Mouse (Mus musculus) urinary bladder, adult 18-20 months (tissue): ENCODE measurements around the gene Gstm7.
"Not testable (repeated sequence)": the region's sequence is repeated elsewhere in the genome, so short reads cannot be mapped to it uniquely, and the experiment has no call there.

Source experiments
- DNase-seq, 2 experiments: peaks; one replicate each; pipeline ENCODE4 v3.0.0; 2022; ENCODE audit warnings: low spot score in 2 of 2, mixed read lengths in 2 of 2

Gene Gstm7

GRCm38 (mm10) chr3:107931670-107932069 lies at the start of gene Gstm7:
Gene Gstm7, minus strand, starts transcription at chr3:107931817.
- peak; percentile 77 to 88 for DNase-seq

GRCm38 (mm10) chr3:107981261-107981660 lies 49.6 kb upstream of the Gstm7 start:
- DNase-seq: no peak

GRCm38 (mm10) chr3:107977691-107978090 lies 46.1 kb upstream of the Gstm7 start:
- no peak for DNase-seq

GRCm38 (mm10) chr3:107974237-107974636 lies 42.6 kb upstream of the Gstm7 start:
- DNase-seq: no peak

GRCm38 (mm10) chr3:107972070-107972469 lies 40.5 kb upstream of the Gstm7 start:
- no peak for DNase-seq

- DNase-seq: not testable (repeated sequence)
These were observed 39.5 kb upstream of the Gstm7 start for GRCm38 (mm10) chr3:107971101-107971500.

GRCm38 (mm10) chr3:107968724-107969395 lies 37.2 kb upstream of the Gstm7 start, which contains the start of gene Gstm3:
Gene Gstm3, minus strand, starts transcription at chr3:107969283.
- no peak for DNase-seq

GRCm38 (mm10) chr3:107966631-107967030 lies 35.0 kb upstream of the Gstm7 start:
- no peak for DNase-seq

- DNase-seq: no peak
These were observed 34.0 kb upstream of the Gstm7 start for GRCm38 (mm10) chr3:107965592-107965991.

GRCm38 (mm10) chr3:107964656-107965308 lies 33.2 kb upstream of the Gstm7 start:
- DNase-seq: no peak

- no peak for DNase-seq
These were observed 32.4 kb upstream of the Gstm7 start for GRCm38 (mm10) chr3:107964026-107964425.

- DNase-seq: not testable (repeated sequence)
These were observed 23.6 kb upstream of the Gstm7 start for GRCm38 (mm10) chr3:107955260-107955659.

GRCm38 (mm10) chr3:107953906-107954305 lies 22.3 kb upstream of the Gstm7 start:
- no peak for DNase-seq

- DNase-seq: peak; percentile 61 to 69
These were observed 21.7 kb upstream of the Gstm7 start for GRCm38 (mm10) chr3:107953328-107953755.

GRCm38 (mm10) chr3:107950531-107950930 lies 18.9 kb upstream of the Gstm7 start:
- no peak for DNase-seq

- not testable (repeated sequence) for DNase-seq
These were observed 17.8 kb upstream of the Gstm7 start for GRCm38 (mm10) chr3:107949461-107949860.

- no peak for DNase-seq
These were observed 14.1 kb upstream of the Gstm7 start for GRCm38 (mm10) chr3:107945729-107946128.

- DNase-seq: no peak
These were observed 11.8 kb upstream of the Gstm7 start, which contains the start of gene Gstm6 for GRCm38 (mm10) chr3:107943239-107943990. Gene Gstm6, minus strand, starts transcription at chr3:107943749.

- no peak for DNase-seq
These were observed 9.6 kb upstream of the Gstm7 start for GRCm38 (mm10) chr3:107941261-107941660.

GRCm38 (mm10) chr3:107940524-107940923 lies 8.9 kb upstream of the Gstm7 start:
- DNase-seq: no peak

GRCm38 (mm10) chr3:107939830-107940229 lies 8.2 kb upstream of the Gstm7 start:
- DNase-seq: peak in 1 of 2 experiments; percentile 21

GRCm38 (mm10) chr3:107939403-107939802 lies 7.8 kb upstream of the Gstm7 start:
- DNase-seq: peak; percentile 58 to 77
